Mouse (Mus musculus): ENCODE results near the gene Cers2.

The Cers2 gene

DNA sequence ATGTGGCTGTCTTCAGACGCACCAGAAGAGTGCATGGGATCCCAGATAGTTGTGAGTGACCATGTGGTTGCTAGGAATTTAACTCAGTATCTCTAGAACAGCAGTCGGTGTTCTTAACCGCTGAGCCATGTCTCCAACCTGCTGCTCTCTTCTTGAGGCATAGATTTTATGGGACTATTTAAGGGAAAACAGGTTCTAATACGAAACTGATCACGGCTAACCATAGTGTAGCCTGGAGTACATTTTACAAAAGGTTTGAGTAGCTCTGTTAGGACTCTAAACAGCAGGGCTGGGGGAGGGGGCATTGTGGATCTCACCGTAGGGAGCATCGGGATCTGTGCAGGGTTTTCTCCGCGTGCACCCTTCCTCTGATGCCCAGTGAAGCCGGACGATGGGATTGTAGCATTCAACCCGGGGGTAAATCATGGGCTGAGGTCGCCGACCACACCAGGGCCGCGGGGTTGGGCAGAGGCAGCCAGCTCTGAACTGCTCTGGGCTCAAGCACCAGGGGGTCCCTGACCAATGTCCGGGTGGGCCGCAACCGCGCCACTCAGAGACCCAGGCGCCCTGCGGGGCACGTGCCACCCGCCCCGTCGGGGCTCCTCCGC lies at the start of gene Cers2:
Gene Cers2, plus strand, starts transcription at position 306 of the 608 bp plus-strand sequence.
- DNase-seq = no peak

DNA sequence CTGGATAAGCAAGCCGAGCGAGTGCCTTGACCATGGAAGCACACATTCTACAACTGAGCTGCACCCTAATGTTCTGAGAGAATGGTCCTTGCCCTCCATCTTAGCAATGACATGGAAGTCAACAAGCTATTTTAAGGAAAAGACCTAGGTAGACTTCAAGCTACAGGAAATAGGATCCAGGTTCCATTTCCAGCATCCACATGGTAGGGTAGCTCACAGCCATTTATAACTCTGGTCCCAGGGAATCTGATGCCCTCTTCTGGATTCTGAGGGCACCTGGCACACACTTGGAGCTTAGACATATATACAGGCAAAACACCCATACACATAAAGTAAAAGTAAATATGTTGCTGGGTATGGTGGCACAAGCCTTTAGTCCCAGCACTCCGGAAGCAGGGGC lies 48.5 kb upstream of the Cers2 start:
- no peak for DNase-seq

DNA sequence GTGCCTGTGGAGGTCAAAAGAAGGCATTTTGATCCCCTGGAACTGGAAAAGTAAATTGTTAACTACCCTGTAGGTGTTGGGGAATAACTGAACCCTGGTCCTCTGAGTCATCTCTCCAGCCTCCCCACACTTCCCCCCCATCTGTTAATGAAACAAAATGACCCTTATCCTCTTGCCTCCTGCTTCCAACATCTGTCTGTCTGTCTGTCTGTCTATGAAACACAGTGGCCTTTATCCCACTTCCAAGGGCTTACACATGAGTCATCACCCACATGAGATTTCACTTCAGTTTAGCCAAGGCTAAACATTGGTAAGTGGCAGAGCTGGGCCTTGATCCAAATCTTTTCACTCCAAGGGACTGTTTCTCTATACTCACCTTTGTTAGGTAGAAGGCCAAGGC lies 46.7 kb upstream of the Cers2 start:
- DNase-seq = no peak

DNA sequence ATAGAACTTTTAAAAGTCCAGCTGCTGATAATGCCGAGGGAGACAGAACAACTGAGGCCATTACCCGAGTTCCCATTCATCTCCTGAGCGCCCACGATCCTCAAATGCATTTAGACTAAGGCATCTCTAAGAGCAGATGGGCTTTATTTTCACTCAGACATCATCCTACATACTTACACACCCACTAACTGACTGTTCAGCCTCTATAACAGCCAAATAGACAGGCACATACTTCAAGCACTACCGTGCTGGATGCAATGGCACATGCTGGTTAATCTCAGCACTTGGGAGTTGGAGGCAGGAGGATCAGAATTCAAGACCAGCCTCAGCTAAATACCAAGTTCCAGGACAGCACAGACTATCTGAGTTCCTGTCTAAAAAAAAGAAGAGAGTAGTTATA lies 44.8 kb upstream of the Cers2 start:
- DNase-seq = no peak

DNA sequence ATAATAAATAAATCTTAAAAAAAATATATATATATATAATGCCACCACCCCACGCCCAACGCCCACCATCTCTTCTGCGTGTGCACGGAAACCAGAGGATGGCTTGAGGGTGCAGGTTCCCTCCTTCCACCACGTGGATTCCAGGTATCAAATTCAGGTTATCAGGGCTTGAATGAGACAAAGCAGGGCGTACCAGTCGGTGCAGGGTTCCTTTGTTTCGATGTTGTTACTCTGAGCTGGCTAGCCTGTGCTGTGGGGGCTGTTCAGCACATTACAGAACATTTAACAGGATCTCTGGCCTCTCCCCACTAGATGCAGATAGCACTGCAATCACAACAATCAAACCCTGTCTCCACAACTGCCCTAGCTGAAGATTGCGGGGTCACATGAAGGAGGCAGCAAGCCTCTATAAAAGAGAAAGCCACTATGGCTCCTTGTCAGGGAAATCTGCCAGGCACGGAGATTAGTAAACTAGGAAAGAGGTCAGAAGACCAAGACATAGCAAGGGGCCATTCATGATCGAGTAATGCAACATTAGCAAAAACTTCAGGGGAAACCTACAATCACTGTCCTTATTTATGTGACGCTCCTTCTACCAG lies 43.7 kb upstream of the Cers2 start:
- DNase-seq = no peak

DNA sequence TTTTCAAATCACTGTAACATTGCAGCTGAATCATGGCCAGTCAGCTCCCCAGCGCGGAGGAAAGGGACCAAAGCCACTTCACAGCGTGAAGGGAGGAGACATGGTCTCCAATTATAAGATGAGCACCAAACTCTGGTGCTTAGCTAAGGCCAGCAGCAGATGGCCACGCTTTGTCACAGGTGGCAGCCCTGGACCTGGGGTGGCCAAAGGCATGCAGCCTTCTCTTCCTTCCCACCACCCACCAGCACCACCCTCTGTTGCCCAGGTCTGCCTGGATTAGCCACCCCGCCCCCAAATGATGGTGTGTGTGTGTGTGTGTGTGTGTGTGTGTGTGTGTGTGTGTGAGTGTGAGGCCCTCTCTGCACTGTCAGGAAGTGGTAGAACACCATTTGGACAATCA lies 41.1 kb upstream of the Cers2 start:
- no peak for DNase-seq

DNA sequence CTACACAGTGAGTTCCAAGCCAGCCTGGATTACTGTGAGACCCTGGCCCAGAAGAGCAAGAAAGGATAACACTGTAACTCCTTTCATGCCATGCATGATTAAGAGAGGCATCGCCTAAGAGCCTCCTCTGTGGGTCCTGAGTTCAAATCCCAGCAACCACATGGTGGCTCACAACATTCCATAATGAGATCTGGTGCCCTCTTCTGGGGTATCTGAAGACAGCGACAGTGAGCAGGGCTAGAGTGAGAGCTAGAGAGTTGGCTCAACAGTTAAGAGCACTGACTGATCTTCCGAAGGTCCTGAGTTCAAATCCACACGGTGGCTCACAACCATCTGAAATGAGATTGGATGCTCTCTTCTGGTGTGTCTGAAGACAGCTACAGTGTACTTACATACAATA lies 40.1 kb upstream of the Cers2 start:
- DNase-seq = no peak

DNA sequence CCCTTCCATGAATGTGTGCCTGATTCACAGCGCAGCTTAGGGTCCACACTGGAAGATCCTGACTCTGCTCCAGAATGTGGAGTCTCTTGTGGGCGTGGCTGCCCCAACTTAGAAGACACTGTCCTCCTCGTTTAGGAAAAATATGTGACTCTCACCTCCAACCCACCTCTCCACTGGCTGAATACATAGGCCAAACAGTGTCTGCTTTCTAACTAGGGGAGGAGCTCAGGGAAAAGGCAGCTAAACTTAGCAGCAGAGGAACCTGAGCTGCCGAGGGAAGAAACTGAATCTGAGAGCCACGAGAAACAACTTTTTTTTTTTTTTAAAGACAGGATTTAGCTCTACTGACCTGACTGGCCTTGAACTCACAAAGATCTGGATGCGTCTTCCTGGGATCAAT lies 39.4 kb upstream of the Cers2 start:
- no peak for DNase-seq

DNA sequence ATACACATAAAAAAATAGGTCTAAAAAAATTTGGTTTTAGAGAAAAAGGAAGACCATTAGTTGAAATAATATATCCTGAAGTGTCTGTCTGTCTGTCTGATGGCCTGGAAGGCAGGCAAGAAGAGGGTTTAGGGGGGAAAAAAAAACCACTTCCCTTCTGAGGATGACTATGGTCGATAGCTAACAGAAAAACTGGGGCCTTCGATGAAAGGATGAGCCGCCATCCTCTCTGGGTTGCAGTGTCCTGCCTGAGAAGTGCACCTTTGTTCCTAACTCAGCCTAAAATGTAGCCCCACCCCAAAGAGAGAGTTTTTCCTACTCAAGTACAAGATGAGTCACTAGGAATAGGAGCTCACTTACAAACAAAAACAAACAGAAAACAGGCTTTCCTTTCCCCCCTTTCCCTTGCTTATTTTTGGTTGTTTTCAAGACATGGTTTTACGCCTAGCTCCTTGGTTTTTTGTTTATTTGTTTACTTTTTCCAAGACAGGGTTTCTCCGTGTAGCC lies 38.1 kb upstream of the Cers2 start:
- DNase-seq = no peak

DNA sequence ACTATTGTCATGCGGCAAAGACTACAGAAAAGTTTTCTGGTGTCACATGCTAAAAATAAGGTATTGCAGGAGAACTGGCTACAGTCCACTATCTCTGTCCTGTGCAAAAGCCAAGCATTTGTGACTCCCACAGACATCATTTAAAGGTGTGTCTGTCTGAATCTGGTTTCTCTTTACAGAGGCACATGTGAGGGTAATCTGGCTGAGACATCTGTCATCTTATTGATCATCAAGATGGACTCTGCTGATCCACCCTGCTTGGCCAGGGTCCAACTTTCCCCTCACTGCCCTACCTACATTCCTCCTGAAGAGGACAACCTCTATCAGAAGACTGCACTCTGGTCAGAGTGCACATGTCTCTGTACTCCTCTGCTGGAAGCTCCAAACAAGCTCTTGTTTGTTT lies 37.4 kb upstream of the Cers2 start:
- no peak for DNase-seq

DNA sequence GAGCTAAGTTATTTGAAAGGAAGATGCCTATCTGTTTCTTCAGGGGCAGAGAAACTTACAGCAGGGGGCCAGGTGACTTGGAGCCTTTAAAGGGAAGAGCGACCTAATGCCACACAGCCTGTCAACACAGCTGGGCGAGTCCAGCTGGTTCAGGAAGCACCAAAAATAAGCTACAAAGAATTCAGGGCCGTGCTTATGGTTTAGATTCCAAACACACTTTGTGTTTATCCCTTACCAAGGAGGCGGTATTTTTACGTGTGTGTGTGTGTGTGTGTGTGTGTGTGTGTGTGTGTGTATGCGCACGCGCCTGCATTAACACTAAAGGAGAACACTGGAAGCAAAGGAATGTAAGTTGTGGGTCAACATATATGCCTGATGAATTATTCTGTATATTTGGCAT lies 33.8 kb upstream of the Cers2 start:
- peak; percentile 20 to 27 for DNase-seq

DNA sequence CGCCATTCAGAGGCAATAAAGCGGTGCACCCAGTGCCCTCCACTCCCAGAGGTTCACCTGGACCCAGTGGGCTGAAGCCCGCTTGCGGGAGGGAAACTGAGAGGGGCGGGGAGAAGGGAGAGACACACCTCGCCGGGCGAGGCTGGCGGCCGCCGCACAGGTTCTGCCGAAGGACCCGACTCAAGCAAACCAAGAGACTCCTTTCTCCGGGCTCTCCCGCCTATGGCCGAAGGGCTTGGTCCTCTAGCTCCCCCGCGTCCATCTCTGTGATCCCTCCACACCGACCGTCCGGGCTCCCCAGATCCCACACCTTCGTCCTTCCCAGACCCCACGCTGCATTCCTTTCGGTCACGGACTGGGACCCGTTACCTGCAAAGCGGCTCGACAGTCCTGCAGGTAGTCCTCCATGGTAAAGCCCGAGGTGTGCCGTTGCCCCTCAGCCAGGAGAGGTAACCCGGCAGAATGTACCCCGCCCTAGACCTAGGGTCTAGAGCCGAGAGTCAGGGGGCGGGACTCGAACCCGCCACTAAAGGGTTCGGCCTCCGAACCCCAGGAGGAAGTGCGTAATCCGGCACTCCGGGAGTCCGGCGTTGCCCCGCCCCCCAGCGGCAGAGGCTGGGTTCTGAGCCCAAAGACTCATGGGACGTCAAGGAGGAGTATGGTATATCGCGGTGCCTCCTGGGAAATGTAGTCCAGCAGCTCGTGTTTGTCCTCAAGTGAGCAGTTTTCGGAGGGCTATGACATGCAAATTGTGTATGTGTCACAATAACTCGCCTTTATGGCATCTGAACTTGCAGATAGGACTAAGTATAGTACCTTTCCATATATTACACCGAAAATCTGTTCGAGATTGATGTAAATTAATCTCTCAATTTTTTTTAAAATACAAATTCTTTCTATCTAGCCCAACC lies 33.1 kb upstream of the Cers2 start, which contains the start of the genes Mindy1 and Prune1:
Gene Mindy1, plus strand, starts transcription at position 130 of the 911 bp plus-strand sequence.
Gene Prune1, minus strand, starts transcription at position 861 of the 911 bp plus-strand sequence.
- peak; percentile 99 for DNase-seq

DNA sequence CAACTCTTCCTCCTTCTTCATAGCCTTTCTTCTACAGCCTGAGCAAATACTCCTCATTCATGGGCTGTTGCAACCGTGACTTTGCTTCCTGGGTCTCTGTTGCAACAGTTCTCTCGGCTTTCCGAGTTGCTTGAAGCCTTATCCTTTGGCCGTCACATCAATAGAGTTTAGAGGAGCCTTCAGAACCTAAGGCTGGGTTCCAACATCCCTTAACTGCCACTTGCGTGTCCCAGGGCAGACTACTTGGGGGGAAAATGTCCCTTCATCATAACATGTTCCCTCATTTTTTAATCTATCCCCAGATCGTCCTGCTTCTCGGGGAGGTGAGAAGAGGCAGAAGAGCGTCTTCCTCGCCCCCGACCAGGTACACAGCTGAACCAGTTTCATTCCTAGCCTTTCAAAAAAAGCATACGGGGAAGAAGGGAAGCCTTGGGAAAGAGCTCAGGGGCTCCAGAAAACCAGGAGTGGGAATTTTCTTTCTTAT lies 32.2 kb upstream of the Cers2 start:
- DNase-seq = peak; percentile 49 to 50

DNA sequence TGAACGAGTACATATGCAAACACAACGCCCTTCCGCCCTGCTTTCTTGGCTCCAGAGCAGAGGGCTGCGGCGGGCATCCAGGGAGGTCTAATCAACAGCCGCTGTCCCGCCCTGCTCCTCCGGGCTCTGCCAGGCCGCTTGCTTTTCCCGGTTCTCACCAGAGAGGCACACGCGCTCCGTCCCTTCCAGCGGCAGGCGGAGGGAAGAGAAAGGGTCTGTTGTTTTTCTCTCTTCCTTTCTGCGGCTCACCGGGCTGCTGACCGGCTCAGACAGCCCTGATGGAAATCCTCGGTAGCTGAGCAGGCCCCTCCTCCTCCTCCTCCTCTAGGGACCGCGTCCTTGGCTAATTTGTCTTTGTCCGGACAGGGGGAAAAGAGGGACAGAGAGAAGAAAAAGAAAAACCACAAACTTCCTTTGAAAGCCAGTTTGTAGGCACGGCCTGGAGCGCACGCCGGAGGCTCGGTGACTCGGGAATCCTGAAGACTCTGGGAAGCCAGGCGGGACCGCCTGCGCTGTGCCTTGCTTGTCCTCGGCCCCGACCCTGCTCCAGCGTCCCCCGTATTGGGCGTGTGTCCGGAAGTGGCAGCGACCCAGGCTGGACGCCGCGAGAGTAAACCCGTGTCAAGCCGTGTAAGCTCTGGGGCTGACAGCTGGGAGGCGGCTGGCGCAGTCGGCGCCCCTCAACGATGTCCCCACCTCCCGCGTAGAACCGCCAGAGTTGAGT lies 31.6 kb upstream of the Cers2 start:
- DNase-seq = peak; percentile 48 to 53

DNA sequence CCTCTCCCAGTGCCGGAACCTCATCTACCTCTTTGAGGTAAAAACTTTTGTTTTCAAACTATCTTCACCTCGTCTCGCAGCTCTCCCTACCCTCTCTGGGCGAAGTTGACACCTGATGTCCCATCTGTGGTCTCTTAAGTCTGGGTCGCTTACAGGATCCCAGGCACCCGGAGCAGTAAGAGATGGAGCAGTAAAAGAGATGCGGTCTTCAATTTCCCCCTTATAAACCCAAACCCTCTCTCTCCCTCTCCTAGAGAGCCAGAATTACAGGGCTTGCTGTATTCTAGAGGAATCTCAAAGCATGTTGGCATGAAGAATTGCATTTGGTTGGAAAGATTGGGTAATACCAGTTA lies 31.0 kb upstream of the Cers2 start:
- DNase-seq = no peak

DNA sequence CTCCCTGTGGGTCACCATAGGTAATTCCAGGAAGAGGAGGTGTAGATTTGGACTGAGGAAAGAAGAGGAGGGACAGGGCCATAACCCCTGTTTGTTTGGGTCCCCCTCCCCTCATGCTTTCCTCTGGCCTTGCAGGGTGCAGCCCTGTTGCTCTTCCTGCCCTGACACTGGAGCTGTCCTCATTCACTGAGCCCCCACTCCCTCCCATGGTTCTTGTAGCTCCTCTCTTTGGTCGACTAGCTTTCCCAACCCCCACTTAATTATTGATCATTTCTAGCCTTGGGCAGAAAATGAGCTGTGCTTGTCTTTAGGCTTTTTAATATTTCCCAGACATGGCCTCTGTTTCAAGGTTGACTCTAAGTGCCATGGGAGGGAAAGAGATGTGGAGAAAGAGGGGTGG lies 30.5 kb upstream of the Cers2 start:
- DNase-seq = no peak

DNA sequence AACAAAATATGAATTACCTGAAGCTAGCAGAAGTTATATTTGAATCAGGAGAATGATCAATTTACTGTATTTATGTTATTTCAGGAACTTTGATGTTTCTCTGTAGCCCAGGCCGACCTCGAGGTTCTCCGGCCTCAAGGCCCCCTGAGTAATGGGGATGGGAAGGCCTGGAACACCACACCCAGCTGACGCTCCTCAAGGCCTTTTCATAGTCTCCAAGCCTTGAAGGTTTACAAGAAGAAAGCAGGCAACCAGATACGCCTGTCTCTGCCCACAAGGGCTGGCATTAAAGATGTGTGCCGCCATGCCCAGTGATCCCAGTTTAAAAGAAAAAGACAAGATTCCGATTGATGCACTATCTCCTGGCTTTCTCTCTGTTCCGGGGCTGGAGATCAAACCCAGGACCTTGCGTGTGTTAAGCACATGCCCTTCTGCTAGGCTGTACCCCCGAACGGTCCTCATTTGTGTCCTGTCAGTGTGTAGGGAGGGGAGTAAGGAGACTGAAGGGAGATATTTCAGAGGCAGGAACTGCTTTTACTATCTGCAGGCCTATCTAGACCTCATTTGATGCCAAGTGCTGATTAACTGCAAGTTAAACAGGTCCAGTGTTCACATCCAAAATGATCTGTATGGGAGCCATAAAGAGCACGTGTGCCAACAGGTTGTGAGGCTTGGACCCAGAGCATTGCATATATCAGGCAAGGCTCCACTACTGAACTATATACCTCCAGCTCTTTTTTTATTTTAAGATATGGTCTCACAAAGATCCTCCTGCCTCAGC lies 29.9 kb upstream of the Cers2 start:
- DNase-seq = no peak

DNA sequence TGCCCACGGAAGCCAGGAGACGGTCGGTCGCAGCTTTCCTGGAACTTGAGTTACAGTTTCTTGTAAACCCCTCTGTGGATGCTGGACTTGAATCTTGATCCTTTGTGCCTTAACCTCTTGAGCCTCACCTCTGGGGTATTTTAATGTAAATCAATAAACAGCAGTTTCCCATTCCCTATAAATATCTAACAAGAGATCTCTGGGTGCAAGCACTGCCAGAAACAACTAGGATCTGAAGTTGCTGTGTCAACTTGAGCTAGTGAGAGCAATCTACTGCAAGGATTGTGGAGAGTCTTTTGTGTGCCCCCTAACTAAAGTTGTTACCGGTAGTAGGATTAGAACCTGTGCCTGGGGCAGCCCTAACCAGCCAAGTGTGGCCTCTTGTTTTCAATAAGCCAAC lies 29.2 kb upstream of the Cers2 start:
- no peak for DNase-seq

DNA sequence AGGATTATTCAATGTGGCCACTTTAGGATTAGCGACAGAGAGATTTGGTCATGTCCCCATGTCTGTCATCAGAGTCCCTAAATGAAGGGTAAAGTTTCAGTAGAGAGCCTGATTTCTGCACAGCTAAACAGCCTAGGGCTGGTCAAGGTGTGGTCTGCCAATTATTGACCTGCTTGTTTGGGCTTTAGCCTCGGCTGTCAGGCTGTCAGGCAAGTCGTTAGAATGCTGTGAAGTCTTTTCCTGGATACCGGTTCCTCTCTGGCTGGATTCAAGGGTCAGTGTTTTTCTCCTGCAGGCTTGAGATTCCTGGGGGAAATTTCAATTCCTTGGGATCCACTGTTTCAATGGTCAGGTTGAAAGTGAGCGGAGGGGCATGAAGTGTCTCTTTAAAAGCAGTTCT lies 28.6 kb upstream of the Cers2 start:
- DNase-seq = no peak

DNA sequence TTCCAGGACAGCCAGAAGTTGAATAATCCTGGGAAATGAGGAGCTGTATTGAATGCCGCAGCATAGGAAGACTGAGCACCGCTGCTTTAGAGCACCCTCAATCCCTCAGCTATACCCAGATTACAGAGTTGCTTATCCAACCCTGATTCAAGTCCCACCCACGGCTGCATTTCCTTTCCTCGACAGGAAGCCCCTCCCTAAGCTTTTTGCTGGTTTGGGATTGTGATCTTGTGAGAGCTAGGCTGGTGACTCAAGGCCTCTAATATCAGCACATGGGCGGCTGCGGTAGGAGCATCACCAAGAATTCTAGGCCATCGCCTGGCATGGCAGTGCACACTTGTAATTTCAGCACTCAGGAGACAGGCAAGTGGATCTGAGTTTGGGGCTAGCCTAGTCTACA lies 28.1 kb upstream of the Cers2 start:
- no peak for DNase-seq

DNA sequence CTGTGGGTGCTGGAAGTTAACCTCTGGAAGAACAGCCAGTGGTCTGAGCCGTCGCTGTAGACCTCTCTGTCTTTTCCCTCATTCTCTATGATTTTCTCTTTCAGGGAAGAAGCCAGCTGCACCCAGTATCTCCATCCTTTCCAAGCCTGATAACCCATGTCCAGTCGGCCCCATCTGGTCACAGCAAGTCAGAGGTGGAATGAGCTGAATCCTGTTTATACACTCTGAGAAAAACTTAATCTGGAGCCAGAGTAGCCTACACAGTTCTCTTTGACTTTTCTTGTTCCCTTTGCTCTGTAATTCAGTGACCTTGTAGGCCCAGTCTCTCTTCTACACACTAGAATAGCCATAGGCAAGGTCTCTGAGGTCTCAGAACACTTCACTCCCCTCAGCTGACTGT lies 27.1 kb upstream of the Cers2 start:
- no peak for DNase-seq

DNA sequence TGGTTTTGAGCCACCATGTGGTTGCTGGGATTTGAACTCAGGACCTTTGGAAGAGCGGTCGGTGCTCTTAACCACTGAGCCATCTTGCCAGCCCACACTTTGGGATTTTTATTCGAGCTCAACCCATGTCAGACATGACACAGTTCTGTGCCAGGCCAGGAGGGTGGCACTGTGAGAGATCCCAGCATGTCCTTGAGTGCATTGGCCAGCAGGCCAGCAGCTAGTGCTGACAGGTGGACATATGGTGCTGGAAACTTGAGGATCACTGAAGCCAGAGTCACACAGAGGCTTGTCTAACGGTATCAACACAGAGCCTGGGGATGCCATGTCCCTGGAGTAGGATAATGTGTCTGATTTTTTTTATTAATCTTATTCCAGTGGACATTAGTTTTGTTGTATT lies 25.2 kb upstream of the Cers2 start:
- no peak for DNase-seq

Data from B cell, adult 2 months (primary cell).